Mouse (Mus musculus) small intestine, adult 2 months (tissue): ENCODE results near the gene Dnaic1. TPM values are rescaled to one million over a fixed set of nuclear protein-coding genes. Genes with fewer than 3 reads are reported as not detected.
A peak's percentile ranks its signal among the peaks of the same experiment; 100 is the strongest.

Source experiments
- H3K27ac ChIP-seq: fragments of 200-500 bp; 2 replicates; pipeline ENCODE4 v1.5.1; 2012; ENCODE audit warnings: low read depth, low read length, control low read depth, inconsistent platforms; ENCODE audit not compliant: insufficient read depth
- H3K27me3 ChIP-seq: fragments of 200-500 bp; 2 replicates; pipeline ENCODE4 v1.6.1; 2012; ENCODE audit warnings: mild to moderate bottlenecking, moderate library complexity, low read length, inconsistent platforms; ENCODE audit not compliant: control insufficient read depth, insufficient read depth
- H3K36me3 ChIP-seq: fragments of 200-500 bp; 2 replicates; pipeline ENCODE4 v1.6.1; 2012; ENCODE audit warnings: mild to moderate bottlenecking, low read length, control low read depth, inconsistent platforms; ENCODE audit not compliant: control insufficient read depth, insufficient read depth
- H3K4me1 ChIP-seq: fragments of 200-500 bp; 2 replicates; pipeline ENCODE4 v1.6.1; 2012; ENCODE audit warnings: low read length, inconsistent platforms, mixed read lengths; ENCODE audit not compliant: control insufficient read depth, insufficient read depth, insufficient read length
- H3K4me3 ChIP-seq: fragments of 200-500 bp; 2 replicates; pipeline ENCODE4 v1.5.1; 2012; ENCODE audit warnings: low read depth, mild to moderate bottlenecking, control low read depth, inconsistent platforms, low read length, moderate library complexity
- CTCF ChIP-seq: fragments of 200-500 bp; IDR thresholded peaks from 2 replicates; pipeline ENCODE4 v1.5.1; 2012; ENCODE audit warnings: low read depth, mild to moderate bottlenecking, control low read depth, inconsistent platforms, low read length, moderate library complexity, mixed read lengths; ENCODE audit not compliant: insufficient replicate concordance, insufficient read length; ENCODE audit errors: extremely low read depth
- POLR2A ChIP-seq: fragments of 200-500 bp; IDR thresholded peaks from 2 replicates; pipeline ENCODE4 v1.6.1; 2012; ENCODE audit warnings: low read depth, mild to moderate bottlenecking, control low read depth, inconsistent platforms, low read length, moderate library complexity
- WGBS: fragments of 180-500 bp; shearing (Covaris S2); methylation state at CpG from one replicate; pipeline ENCODE4 v1.1.7; 2018; 5-methylcytosine and 5-hydroxymethylcytosine counted together
- polyA plus RNA-seq: library from polyadenylated mRNA; depleted of rRNA; stranded (reverse); fragments of >200 nt; gene quantifications from 2 replicates; pipeline ENCODE4 v1.2.3, GENCODE M21; 2012

The Dnaic1 gene
- polyA plus RNA-seq, 1 experiment: 5.4 TPM

- WGBS: 25% methylated on average over 8 of the region's 8 CpGs
- no peak overlapping the region for H3K4me3 ChIP-seq
- no peak overlapping the region for H3K27ac ChIP-seq
- no peaks in the 10 kb centered on the region for H3K4me1 ChIP-seq
- no peaks in the 10 kb centered on the region for H3K36me3 ChIP-seq
- H3K27me3 ChIP-seq: no peaks in the 10 kb centered on the region
- no peak for TF ChIP-seq POLR2A
- TF ChIP-seq CTCF: no peak
Measured at GRCm38 (mm10) chr4:41527996-41528395, 41.6 kb upstream of the Dnaic1 start.

GRCm38 (mm10) chr4:41532420-41532819 is 37.2 kb upstream of the Dnaic1 start:
- TF ChIP-seq CTCF: no peak
- TF ChIP-seq POLR2A: no peak
- Histone ChIP-seq H3K36me3 (no peaks in the 10 kb centered on the region), H3K4me1 (no peaks in the 10 kb centered on the region), H3K27ac (no peak overlapping the region), H3K27me3 (no peaks in the 10 kb centered on the region), H3K4me3 (no peak overlapping the region)
- 35% methylated on average over 6 of the region's 6 CpGs for WGBS

- TF ChIP-seq POLR2A (no peak), CTCF (no peak)
- Histone ChIP-seq H3K27ac (no peak overlapping the region), H3K4me1 (no peaks in the 10 kb centered on the region), H3K36me3 (no peaks in the 10 kb centered on the region), H3K4me3 (no peak overlapping the region), H3K27me3 (no peaks in the 10 kb centered on the region)
- 65% methylated on average over 5 of the region's 5 CpGs for WGBS
Measured at GRCm38 (mm10) chr4:41534866-41535265, 34.7 kb upstream of the Dnaic1 start.

- TF ChIP-seq POLR2A (no peak), CTCF (no peak)
- Histone ChIP-seq H3K4me1 (no peaks in the 10 kb centered on the region), H3K4me3 (no peak overlapping the region), H3K27me3 (no peaks in the 10 kb centered on the region), H3K36me3 (no peaks in the 10 kb centered on the region), H3K27ac (no peak overlapping the region)
- WGBS: 81% methylated on average over 8 of the region's 8 CpGs
Measured at GRCm38 (mm10) chr4:41542136-41542535, 27.4 kb upstream of the Dnaic1 start.

GRCm38 (mm10) chr4:41545985-41546384 is 23.6 kb upstream of the Dnaic1 start:
- 18% methylated on average over 8 of the region's 8 CpGs for WGBS
- Histone ChIP-seq H3K4me1 (no peaks in the 10 kb centered on the region), H3K4me3 (no peak overlapping the region), H3K36me3 (no peaks in the 10 kb centered on the region), H3K27me3 (no peaks in the 10 kb centered on the region), H3K27ac (no peak overlapping the region)
- TF ChIP-seq CTCF: no peak
- no peak for TF ChIP-seq POLR2A

GRCm38 (mm10) chr4:41547086-41547485 is 22.5 kb upstream of the Dnaic1 start:
- TF ChIP-seq CTCF (no peak), POLR2A (no peak)
- no peak overlapping the region for H3K4me3 ChIP-seq
- H3K27me3 ChIP-seq: no peaks in the 10 kb centered on the region
- 85% methylated on average over 1 of the region's 1 CpGs for WGBS
- no peaks in the 10 kb centered on the region for H3K4me1 ChIP-seq
- no peaks in the 10 kb centered on the region for H3K36me3 ChIP-seq
- H3K27ac ChIP-seq: no peak overlapping the region

GRCm38 (mm10) chr4:41552529-41552928 is 17.0 kb upstream of the Dnaic1 start:
- H3K4me1 ChIP-seq: no peaks in the 10 kb centered on the region; the same call in 1 of the 2 replicates
- no peak overlapping the region for H3K4me3 ChIP-seq
- TF ChIP-seq CTCF (peak; percentile 77; the same call in 1 of the 2 replicates), POLR2A (no peak)
- H3K27me3 ChIP-seq: no peaks in the 10 kb centered on the region
- no peaks in the 10 kb centered on the region for H3K36me3 ChIP-seq
- WGBS: 28% methylated on average over 6 of the region's 6 CpGs
- H3K27ac ChIP-seq: no peak overlapping the region

GRCm38 (mm10) chr4:41553116-41553515 is 16.5 kb upstream of the Dnaic1 start:
- 83% methylated on average over 11 of the region's 11 CpGs for WGBS
- TF ChIP-seq CTCF (no peak), POLR2A (no peak)
- Histone ChIP-seq H3K36me3 (no peaks in the 10 kb centered on the region), H3K27ac (no peak overlapping the region), H3K4me3 (no peak overlapping the region), H3K4me1 (no peaks in the 10 kb centered on the region; the same call in 1 of the 2 replicates), H3K27me3 (no peaks in the 10 kb centered on the region)
